Mouse (Mus musculus) liver, postnatal 0 days (tissue): ENCODE measurements around the gene Tmem50a. TPM values are rescaled to one million over a fixed set of nuclear protein-coding genes. Genes with fewer than 3 reads are reported as not detected.

Experiments
- ATAC-seq: fragments of 200-750 bp; cut with Nextera tagmentation; 2 replicates; pipeline ENCODE4 v1.8.0; 2017; ENCODE audit warnings: mild to moderate bottlenecking, moderate library complexity
- DNase-seq: peaks from one replicate; pipeline ENCODE4 v3.0.0-alpha.2; 2016
- H3K27ac ChIP-seq: fragments of 300-500 bp; sonication (generic); 2 replicates; pipeline ENCODE4 v1.5.1; 2014; ENCODE audit warnings: antibody characterized with exemption, moderate library complexity, mild to moderate bottlenecking, low read depth
- H3K27me3 ChIP-seq: fragments of 300-500 bp; sonication (generic); 2 replicates; pipeline ENCODE4 v1.6.1; 2014; ENCODE audit warnings: low read length, control low read depth, mixed read lengths; ENCODE audit not compliant: insufficient read depth
- H3K36me3 ChIP-seq: fragments of 300-500 bp; sonication (generic); replicated peaks from 2 replicates; pipeline ENCODE4 v1.6.1; 2014; ENCODE audit warnings: mild to moderate bottlenecking, control low read depth, low read length, moderate library complexity, mixed read lengths; ENCODE audit not compliant: insufficient read depth
- H3K4me1 ChIP-seq: fragments of 300-500 bp; sonication (generic); 2 replicates; pipeline ENCODE4 v1.6.1; 2014; ENCODE audit warnings: antibody characterized with exemption, mild to moderate bottlenecking, control low read depth; ENCODE audit not compliant: insufficient read depth
- H3K4me2 ChIP-seq: fragments of 300-500 bp; sonication (generic); 2 replicates; pipeline ENCODE4 v1.6.1; 2014; ENCODE audit warnings: low read depth, mild to moderate bottlenecking, low read length, moderate library complexity, mixed read lengths
- H3K4me3 ChIP-seq: fragments of 300-500 bp; sonication (generic); 2 replicates; pipeline ENCODE4 v1.5.1; 2014; ENCODE audit warnings: low read depth, low read length
- H3K9ac ChIP-seq: fragments of 300-500 bp; sonication (generic); replicated peaks from 2 replicates; pipeline ENCODE4 v1.6.1; 2014; ENCODE audit warnings: mild to moderate bottlenecking, moderate library complexity
- H3K9me3 ChIP-seq: fragments of 300-500 bp; sonication (generic); 2 replicates; pipeline ENCODE4 v1.6.1; 2016; ENCODE audit warnings: mild to moderate bottlenecking, control low read depth, low read length, mixed read lengths
- CTCF ChIP-seq: sonication (generic); IDR thresholded peaks from 2 replicates; pipeline ENCODE4 v1.5.1; 2016; ENCODE audit warnings: antibody characterized with exemption, low read depth
- EP300 ChIP-seq: IDR thresholded peaks from 2 replicates; pipeline ENCODE4 v1.6.1; 2016; ENCODE audit warnings: antibody characterized with exemption, low read depth, mild to moderate bottlenecking
- WGBS: fragments of 180-500 bp; shearing (Covaris S2); extraction: QIAGEN DNeasy Blood & Tissue Kit; methylation state at CpG from one replicate; pipeline ENCODE4 v1.1.7; 2014; ENCODE audit not compliant: insufficient replicate concordance; 5-methylcytosine and 5-hydroxymethylcytosine counted together
- polyA plus RNA-seq: library from polyadenylated mRNA; unstranded; fragments of >200 nt; fragmentation: Nextera tagmentation; extraction: Ambion mirVana; gene quantifications from 2 replicates; pipeline ENCODE4 v1.2.1, GENCODE M21; 2015

Tmem50a gene
- polyA plus RNA-seq, 1 experiment from 2014 or later = 88.5 TPM

DNA sequence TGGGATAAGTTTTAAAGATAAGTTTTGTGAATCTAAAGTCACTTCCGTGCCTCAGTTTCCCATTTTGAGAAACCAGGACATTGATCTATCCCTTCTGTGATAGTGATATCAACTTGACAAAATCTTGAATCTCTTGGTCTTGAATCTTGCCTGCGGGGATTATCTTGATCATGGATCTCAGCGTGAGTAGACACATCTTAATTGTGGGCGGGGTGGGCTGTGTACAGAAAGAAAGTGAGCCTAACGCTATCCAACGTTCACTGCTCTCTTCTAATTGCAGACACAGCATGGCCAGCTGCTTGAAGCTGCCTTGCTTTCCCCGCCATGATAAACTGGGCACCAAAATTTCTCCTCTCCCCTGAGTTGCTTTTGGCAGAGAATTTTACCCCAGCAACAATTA lies 51.8 kb downstream of the Tmem50a start:
- H3K9me3 ChIP-seq = no peaks in the 10 kb centered on the region
- H3K36me3 ChIP-seq = peaks cover 4% of the 10 kb centered on the region; the same call in 1 of the 2 replicates
- no peaks in the 10 kb centered on the region; the same call in 1 of the 2 replicates for H3K27me3 ChIP-seq
- TF ChIP-seq CTCF = no peak
- peak; percentile 19; the same call in 1 of the 2 replicates for TF ChIP-seq EP300
- DNase-seq = peak; percentile 14
- H3K9ac ChIP-seq = peak overlapping the region; percentile 53; the same call in 1 of the 2 replicates
- WGBS = 76% methylated on average over 7 of the region's 7 CpGs
- peak overlapping the region; percentile 76 for H3K4me2 ChIP-seq
- peaks cover 9% of the 10 kb centered on the region for H3K4me1 ChIP-seq
- ATAC-seq = no peak
- H3K4me3 ChIP-seq = peak overlapping the region; percentile 61
- peak overlapping the region; percentile 26; the same call in 1 of the 2 replicates for H3K27ac ChIP-seq

DNA sequence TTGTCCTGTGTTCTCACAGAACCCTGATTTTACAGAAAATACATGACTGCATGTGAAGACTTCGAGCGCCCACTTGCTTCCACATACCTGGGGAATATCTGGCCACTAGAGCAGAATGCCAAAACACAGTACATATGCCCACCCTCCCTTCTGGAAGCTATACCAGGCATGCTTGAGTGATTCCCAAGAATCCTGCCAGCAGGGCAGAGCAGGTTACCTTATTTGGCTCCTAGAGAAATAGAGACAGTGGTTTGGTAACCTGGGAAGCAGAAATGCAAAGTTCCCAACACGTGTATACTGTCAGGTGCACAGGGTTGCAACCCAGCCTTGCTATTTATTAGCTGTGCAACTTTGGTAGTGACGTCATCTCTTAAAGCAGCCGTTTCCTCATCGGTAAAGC lies 52.9 kb downstream of the Tmem50a start:
- DNase-seq (no peak), ATAC-seq (no peak)
- WGBS = 66% methylated on average over 6 of the region's 6 CpGs
- H3K27me3 ChIP-seq = no peaks in the 10 kb centered on the region
- H3K27ac ChIP-seq = no peak overlapping the region
- no peaks in the 10 kb centered on the region for H3K36me3 ChIP-seq
- no peak overlapping the region for H3K4me2 ChIP-seq
- H3K9ac ChIP-seq = no peak overlapping the region
- no peaks in the 10 kb centered on the region for H3K9me3 ChIP-seq
- TF ChIP-seq EP300 (no peak), CTCF (no peak)
- peaks cover 8% of the 10 kb centered on the region for H3K4me1 ChIP-seq
- H3K4me3 ChIP-seq = no peak overlapping the region

DNA sequence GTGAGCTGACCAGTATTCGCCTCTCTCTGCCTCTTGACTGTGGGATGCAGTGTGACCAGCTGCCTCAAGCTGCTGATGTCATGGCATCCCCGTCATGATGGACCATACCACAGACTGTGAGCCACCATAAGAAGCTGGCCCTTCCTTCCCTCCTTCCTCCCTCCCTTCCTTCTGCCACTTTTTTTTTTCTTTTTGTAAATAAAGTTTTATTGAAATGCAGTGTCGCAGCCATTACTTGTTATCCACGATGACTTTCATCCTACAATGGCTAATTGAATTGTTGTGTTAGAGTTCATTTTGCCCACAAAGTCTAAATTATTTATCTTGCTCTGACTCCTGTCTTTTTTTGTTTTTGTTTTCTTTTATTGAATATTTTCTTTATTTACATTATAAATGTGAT lies 56.3 kb downstream of the Tmem50a start:
- TF ChIP-seq EP300 = no peak
- Histone ChIP-seq H3K4me3 (no peak overlapping the region), H3K4me2 (no peak overlapping the region), H3K36me3 (no peaks in the 10 kb centered on the region), H3K9ac (no peak overlapping the region), H3K9me3 (no peaks in the 10 kb centered on the region), H3K27me3 (no peaks in the 10 kb centered on the region), H3K27ac (no peak overlapping the region), H3K4me1 (peaks cover 10% of the 10 kb centered on the region)
- 81% methylated on average over 4 of the region's 4 CpGs for WGBS
- ATAC-seq = no peak
- DNase-seq = no peak

DNA sequence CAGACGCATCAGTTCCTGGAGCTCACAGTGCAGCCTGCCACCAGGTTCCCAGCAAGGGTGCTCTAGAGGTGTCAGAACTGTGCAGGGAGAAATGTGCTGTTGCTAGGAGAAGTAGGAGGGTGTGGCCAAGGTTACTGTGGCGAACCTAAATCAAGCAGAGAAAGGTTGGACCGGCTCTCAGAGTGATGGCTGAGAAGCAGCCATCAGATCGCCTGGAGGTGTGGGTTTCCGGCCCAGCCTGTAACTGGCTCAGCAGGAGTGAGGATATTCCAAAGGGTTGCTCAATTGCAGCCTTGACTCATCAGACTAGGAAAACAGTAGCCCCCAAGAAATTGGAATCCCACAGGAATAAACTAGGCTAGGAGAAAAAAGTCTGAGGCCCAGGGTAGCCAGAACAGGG lies 58.3 kb downstream of the Tmem50a start:
- no peak overlapping the region for H3K4me3 ChIP-seq
- no peak overlapping the region for H3K27ac ChIP-seq
- H3K36me3 ChIP-seq = no peaks in the 10 kb centered on the region
- no peak overlapping the region for H3K4me2 ChIP-seq
- ATAC-seq (no peak), DNase-seq (no peak)
- H3K9ac ChIP-seq = no peak overlapping the region
- 61% methylated on average over 5 of the region's 5 CpGs for WGBS
- H3K27me3 ChIP-seq = no peaks in the 10 kb centered on the region
- H3K9me3 ChIP-seq = no peaks in the 10 kb centered on the region
- peaks cover 9% of the 10 kb centered on the region; the same call in 1 of the 2 replicates for H3K4me1 ChIP-seq
- no peak for TF ChIP-seq CTCF
- no peak for TF ChIP-seq EP300

DNA sequence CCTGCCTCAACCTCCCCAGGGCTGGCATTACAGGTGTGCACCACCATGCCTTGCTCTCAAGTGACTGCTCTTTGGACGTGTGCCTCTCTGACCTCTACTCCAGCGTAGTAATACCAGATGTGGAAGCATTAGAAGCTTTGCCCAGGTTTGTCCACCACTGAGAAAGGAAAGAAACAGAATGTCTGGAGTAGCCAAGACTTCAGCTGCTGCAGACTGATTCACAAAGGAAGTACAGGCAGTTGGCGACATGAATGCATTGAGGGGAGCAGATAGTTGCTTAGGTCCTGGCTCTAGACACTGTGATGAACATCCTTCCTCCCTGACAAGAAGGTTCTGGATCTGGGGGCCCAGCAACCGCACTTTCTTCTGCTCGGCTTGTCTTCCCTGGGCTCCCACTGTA lies 58.8 kb downstream of the Tmem50a start:
- no peaks in the 10 kb centered on the region for H3K9me3 ChIP-seq
- 63% methylated on average over 5 of the region's 5 CpGs for WGBS
- no peaks in the 10 kb centered on the region for H3K36me3 ChIP-seq
- no peak overlapping the region for H3K4me2 ChIP-seq
- H3K4me1 ChIP-seq = peaks cover 12% of the 10 kb centered on the region; the same call in 1 of the 2 replicates
- no peaks in the 10 kb centered on the region for H3K27me3 ChIP-seq
- TF ChIP-seq EP300 (no peak), CTCF (no peak)
- no peak for DNase-seq
- H3K27ac ChIP-seq = no peak overlapping the region
- no peak overlapping the region for H3K9ac ChIP-seq
- no peak for ATAC-seq
- no peak overlapping the region for H3K4me3 ChIP-seq

DNA sequence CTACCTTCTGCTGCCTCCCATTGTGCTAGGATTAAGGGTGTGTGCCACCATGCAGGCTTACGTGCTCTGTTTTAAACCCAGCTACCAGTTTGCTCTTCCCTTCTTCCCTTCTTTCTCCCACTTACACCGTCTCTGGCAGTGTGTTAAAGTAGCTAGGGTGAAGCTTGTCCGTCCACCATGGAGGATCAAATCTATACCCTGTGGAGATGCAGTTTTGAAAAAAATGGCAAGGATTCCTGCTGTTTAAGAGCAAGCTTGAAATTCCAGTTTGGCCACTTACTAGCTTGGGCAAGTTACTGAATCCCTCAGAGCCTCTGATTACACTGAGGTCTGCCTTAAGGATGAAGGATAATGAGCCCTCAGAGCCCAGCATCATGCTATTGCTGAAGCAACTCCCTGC lies 59.5 kb downstream of the Tmem50a start:
- H3K27ac ChIP-seq = no peak overlapping the region
- H3K4me3 ChIP-seq = no peak overlapping the region
- 90% methylated on average over 3 of the region's 3 CpGs for WGBS
- no peaks in the 10 kb centered on the region for H3K27me3 ChIP-seq
- ATAC-seq (no peak), DNase-seq (no peak)
- H3K9ac ChIP-seq = no peak overlapping the region
- H3K4me2 ChIP-seq = no peak overlapping the region
- no peaks in the 10 kb centered on the region for H3K36me3 ChIP-seq
- H3K4me1 ChIP-seq = peaks cover 9% of the 10 kb centered on the region; the same call in 1 of the 2 replicates
- no peaks in the 10 kb centered on the region for H3K9me3 ChIP-seq
- TF ChIP-seq EP300 = no peak
- no peak for TF ChIP-seq CTCF
